Mouse (Mus musculus) adrenal gland, adult (tissue): Measurements from ENCODE around the gene Gm17584.
"Not testable (repeated sequence)": the region's sequence is repeated elsewhere in the genome, so short reads cannot be mapped to it uniquely, and the experiment has no call there.

Experiments used
- DNase-seq, 2 experiments: peaks; one replicate each; pipeline ENCODE4 v3.0.0; 2022 to 2023; ENCODE audit warnings: low spot score in 1 of 2; ENCODE audit not compliant: inconsistent age in 2 of 2

Gene Gm17584

GRCm38 (mm10) chrX:124500263-124500662 is at the start of gene Gm17584:
Gm17584 (plus strand) TSS chrX:124500563.
- not testable (repeated sequence) for DNase-seq
